ENCODE assay signal across 7 mouse cellular contexts in genomic region chr4:153480551-153481262, GRCm38 (mm10). TPM values are rescaled to one million over a fixed set of nuclear protein-coding genes. Genes with fewer than 3 reads are reported as not detected.
A peak's percentile ranks its signal among the peaks of the same experiment; 100 is the strongest.
DNase-seq lines count a peak whose midpoint lies in the region; ATAC-seq and TF ChIP-seq lines count a peak whose summit lies in the region.

No protein-coding gene starts in this region.

- TF ChIP-seq CTCF in stomach, postnatal 0 days (IDR thresholded peaks at IDR 0.05; ENCODE audit: low read depth), result peak; percentile 76

- no peaks in the 10 kb centered on the region for H3K9me3 ChIP-seq in stomach, postnatal 0 days (ENCODE audit: control insufficient read depth, low read length)

- ATAC-seq in frontal cortex, adult (ENCODE audit: low TSS enrichment), result peak; percentile 44; the same call in 1 of the 2 replicates
- ATAC-seq in stomach, postnatal 0 days (ENCODE audit: low FRiP score, low TSS enrichment), result no peak

- 5% methylated on average over 19 of the region's 19 CpGs for WGBS in stomach, postnatal 0 days

- no peak for TF ChIP-seq EP300 in stomach, postnatal 0 days (optimal IDR thresholded peaks at IDR 0.05)

- peaks cover 27% of the 10 kb centered on the region for H3K27me3 ChIP-seq in stomach, postnatal 0 days (ENCODE audit: control insufficient read depth, insufficient read depth, low read length)

- H3K9ac ChIP-seq in stomach, postnatal 0 days (ENCODE audit: low read length), result no peak overlapping the region

- peak; percentile 51 for DNase-seq in adrenal gland, postnatal 14 days
- peak; percentile 26 for DNase-seq in cerebellum, adult 9-10 months
- peak; percentile 64 to 66 for DNase-seq in layer of hippocampus, adult 8-10 months (ENCODE audit: low spot score in 2 of 2)
- peak; percentile 82 for DNase-seq in mesoderm, embryonic 11.5 days (ENCODE audit: low read depth, low spot score)
- peak; percentile 16 for DNase-seq in stomach, postnatal 0 days (ENCODE audit: low spot score)
- no peak for DNase-seq in gastrocnemius, postnatal 25 days

- no peaks in the 10 kb centered on the region for H3K4me1 ChIP-seq in stomach, postnatal 0 days (replicated peaks; ENCODE audit: control insufficient read depth, insufficient read depth)

- peak overlapping the region; percentile 27; the same call in 1 of the 2 replicates for H3K4me3 ChIP-seq in stomach, postnatal 0 days (ENCODE audit: low read depth, low read length)

- H3K36me3 ChIP-seq in stomach, postnatal 0 days (ENCODE audit: control insufficient read depth, insufficient read depth, low read length), result no peaks in the 10 kb centered on the region

- no peak overlapping the region for H3K27ac ChIP-seq in stomach, postnatal 0 days (replicated peaks)

- no peak overlapping the region for H3K4me2 ChIP-seq in stomach, postnatal 0 days (replicated peaks; ENCODE audit: low read depth)

RNA-seq across cellular contexts. Expression of gene Ajap1, which starts 1.9 kb away (rescaled TPM):
- total RNA-seq in adrenal gland, postnatal 14 days (2021), result 3.2 and 3.3 TPM in 2 replicates
- 10 to 100 TPM; 39.4 to 46.7 (median 45.4) TPM for total RNA-seq in layer of hippocampus, adult 8-10 months (2022)
- 0.24 and 0.33 TPM in 2 replicates for polyA plus RNA-seq in stomach, postnatal 0 days (2015; fragmentation: Nextera tagmentation; extraction: Ambion mirVana)
- under 1 TPM; 0.23 to 0.29 TPM for total RNA-seq in gastrocnemius, postnatal 25 days (2021)
